ENCODE assay signal across 1 mouse cellular context in the genomic region with DNA sequence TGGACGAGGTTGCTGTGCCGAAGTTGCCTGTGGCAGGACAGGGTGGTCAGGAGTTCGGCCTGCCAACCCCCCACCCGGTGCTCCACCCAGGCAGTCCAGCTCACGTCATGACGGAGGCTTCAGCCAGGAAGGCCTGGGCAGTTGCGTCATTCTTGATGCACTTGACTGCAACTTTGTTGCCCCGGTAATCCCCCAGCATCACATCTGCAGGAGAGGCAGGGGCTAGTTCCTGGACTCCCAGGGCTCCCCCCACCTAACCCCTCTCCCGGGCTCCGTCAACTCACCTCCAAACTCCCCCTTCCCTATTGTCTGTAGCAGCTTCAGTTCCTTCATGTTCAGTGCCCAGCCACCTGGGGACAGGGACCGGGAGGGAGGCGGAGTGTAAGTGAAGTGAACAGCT.
TF ChIP-seq lines count a peak whose summit lies in the region.

No protein-coding gene starts in this region.

TF ChIP-seq in CH12.LX, 34 proteins besides CTCF, POLR2A, EP300 and RAD21:
- TF ChIP-seq ETS1 (conservative IDR thresholded peaks at IDR 0.05; ENCODE audit: low read depth, low read length) (no peak), RCOR1 (conservative IDR thresholded peaks at IDR 0.05; ENCODE audit: low read depth, low read length) (no peak), TCF12 (IDR thresholded peaks at IDR 0.05; ENCODE audit: low read depth, low read length) (no peak), USF1 (IDR thresholded peaks at IDR 0.05; ENCODE audit: low read depth, low read length) (no peak), SMC3 (IDR thresholded peaks at IDR 0.05; ENCODE audit: low read depth, low read length) (no peak), USF2 (conservative IDR thresholded peaks at IDR 0.05; ENCODE audit: low read depth, low read length) (no peak), E2F4 (IDR thresholded peaks at IDR 0.05; ENCODE audit: insufficient replicate concordance, low read depth, low read length) (no peak), HCFC1 (IDR thresholded peaks at IDR 0.05; ENCODE audit: low read depth, low read length) (no peak), SIN3A (IDR thresholded peaks at IDR 0.05; ENCODE audit: low read length) (no peak), ZNF384 (IDR thresholded peaks at IDR 0.05; ENCODE audit: low read depth, low read length) (no peak), IRF4 (IDR thresholded peaks at IDR 0.05; ENCODE audit: low read depth, low read length) (no peak), MAX (IDR thresholded peaks at IDR 0.05; ENCODE audit: low read length) (no peak), POLR2AphosphoS2 (IDR thresholded peaks at IDR 0.05; ENCODE audit: low read depth, low read length) (no peak), TBP (conservative IDR thresholded peaks at IDR 0.05; ENCODE audit: low read depth, low read length) (no peak), KAT2A (IDR thresholded peaks at IDR 0.05; ENCODE audit: insufficient replicate concordance, low read length) (no peak), MXI1 (IDR thresholded peaks at IDR 0.05; ENCODE audit: low read depth, low read length) (no peak)
